ENCODE assay signal across 8 mouse cellular contexts in the genomic region with DNA sequence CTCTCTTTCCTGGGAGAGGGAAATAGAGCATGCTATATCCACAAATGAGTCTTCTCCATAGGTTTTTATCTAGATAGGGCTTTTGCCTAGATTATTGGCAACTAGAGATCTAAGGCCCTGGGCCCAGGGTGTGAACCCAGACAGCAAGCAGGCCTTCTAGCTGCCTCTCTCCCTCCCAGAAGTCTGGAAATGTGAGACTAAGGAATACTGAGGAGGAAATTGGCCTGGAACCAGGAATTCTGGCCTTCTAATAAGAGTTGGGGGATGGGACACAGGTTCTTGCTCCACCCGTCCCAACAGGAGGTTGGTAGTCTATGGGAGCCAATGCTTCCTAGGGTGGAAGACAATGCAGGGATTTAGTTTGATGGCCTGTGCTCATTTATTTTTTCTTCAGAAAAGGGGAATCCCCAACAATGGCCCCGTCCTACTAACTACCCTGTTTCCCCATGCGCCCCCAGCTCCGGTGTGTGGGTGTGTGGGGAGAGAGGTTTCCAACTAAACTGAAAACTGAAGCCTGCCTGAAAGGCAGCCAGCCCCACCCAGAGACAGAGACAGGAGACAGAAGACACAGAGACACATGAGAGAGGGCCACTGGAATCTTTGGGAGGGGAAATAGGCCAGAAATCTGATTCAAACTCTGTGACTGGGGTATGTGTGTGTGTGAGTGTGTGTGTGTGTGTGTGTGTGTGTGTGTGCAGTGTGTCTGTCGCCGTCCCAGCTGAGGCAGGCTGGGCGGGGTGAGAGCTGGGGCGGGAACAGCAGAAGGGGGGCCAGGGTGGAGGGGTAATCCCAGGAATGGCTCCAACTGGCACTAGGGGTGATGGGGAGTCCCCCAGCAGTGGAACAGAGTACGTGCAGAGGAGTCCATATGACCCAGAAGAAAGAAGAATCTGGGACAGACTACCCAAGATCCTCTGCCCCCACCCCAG. TPM values are rescaled to one million over a fixed set of nuclear protein-coding genes. Genes with fewer than 3 reads are reported as not detected.
DNase-seq lines count a peak whose midpoint lies in the region; ATAC-seq and TF ChIP-seq lines count a peak whose summit lies in the region.

No protein-coding gene starts in this region.

- peak overlapping the region; percentile 3 for H3K27ac ChIP-seq in liver, embryonic 11.5 days (ENCODE audit: low read depth, low read length)
- H3K27ac ChIP-seq in liver, postnatal 0 days (ENCODE audit: low read depth), result no peak overlapping the region
- H3K27ac ChIP-seq in embryonic facial prominence, embryonic 14.5 days (replicated peaks; ENCODE audit: low read depth, low read length), result peak overlapping the region; percentile 97
- peak overlapping the region; percentile 93 for H3K27ac ChIP-seq in hindbrain, embryonic 16.5 days (ENCODE audit: low read depth, low read length)
- peak overlapping the region; percentile 93 for H3K27ac ChIP-seq in neural tube, embryonic 14.5 days (ENCODE audit: low read depth, low read length)

- WGBS in liver, embryonic 11.5 days, result 51% methylated on average over 9 of the region's 9 CpGs
- WGBS in liver, postnatal 0 days (ENCODE audit: insufficient replicate concordance), result 46% methylated on average over 9 of the region's 9 CpGs
- 16% methylated on average over 6 of the region's 9 CpGs for WGBS in embryonic facial prominence, embryonic 14.5 days
- WGBS in hindbrain, embryonic 16.5 days, result 9% methylated on average over 8 of the region's 9 CpGs
- WGBS in neural tube, embryonic 14.5 days, result 21% methylated on average over 8 of the region's 9 CpGs

- no peaks in the 10 kb centered on the region for H3K9me3 ChIP-seq in liver, embryonic 11.5 days (ENCODE audit: control insufficient read depth, low read length)
- H3K9me3 ChIP-seq in liver, postnatal 0 days (ENCODE audit: low read length), result no peaks in the 10 kb centered on the region
- no peaks in the 10 kb centered on the region for H3K9me3 ChIP-seq in embryonic facial prominence, embryonic 14.5 days (ENCODE audit: control insufficient read depth, low read length)
- H3K9me3 ChIP-seq in hindbrain, embryonic 16.5 days (ENCODE audit: control insufficient read depth, low read length), result no peaks in the 10 kb centered on the region
- no peaks in the 10 kb centered on the region for H3K9me3 ChIP-seq in neural tube, embryonic 14.5 days (ENCODE audit: control insufficient read depth, low read length)

- no peak overlapping the region for H3K9ac ChIP-seq in liver, embryonic 11.5 days (ENCODE audit: low read depth, low read length)
- no peak overlapping the region for H3K9ac ChIP-seq in liver, postnatal 0 days (replicated peaks)
- H3K9ac ChIP-seq in embryonic facial prominence, embryonic 14.5 days (ENCODE audit: low read depth, low read length), result peak overlapping the region; percentile 51
- H3K9ac ChIP-seq in hindbrain, embryonic 16.5 days (ENCODE audit: low read depth, low read length), result peak overlapping the region; percentile 57
- 0 out of 2 replicates have a peak overlapping the region, but pooled peaks have one; percentile 22 for H3K9ac ChIP-seq in neural tube, embryonic 14.5 days (replicated peaks; ENCODE audit: low read depth, low read length)

- H3K36me3 ChIP-seq in liver, embryonic 11.5 days (ENCODE audit: control insufficient read depth, insufficient read depth, low read length), result no peaks in the 10 kb centered on the region
- no peaks in the 10 kb centered on the region for H3K36me3 ChIP-seq in liver, postnatal 0 days (replicated peaks; ENCODE audit: insufficient read depth, low read length)
- H3K36me3 ChIP-seq in embryonic facial prominence, embryonic 14.5 days (ENCODE audit: control insufficient read depth, insufficient read depth, low read length), result 0 out of 2 replicates have a peak, but pooled peaks cover 10% of the 10 kb centered on the region
- H3K36me3 ChIP-seq in hindbrain, embryonic 16.5 days (ENCODE audit: control insufficient read depth, insufficient read depth, low read length), result no peaks in the 10 kb centered on the region
- H3K36me3 ChIP-seq in neural tube, embryonic 14.5 days (ENCODE audit: control insufficient read depth, insufficient read depth, low read length), result no peaks in the 10 kb centered on the region

- no peak for ATAC-seq in liver, embryonic 11.5 days (replicated peaks; ENCODE audit: low FRiP score)
- ATAC-seq in liver, postnatal 0 days, result no peak
- ATAC-seq in embryonic facial prominence, embryonic 14.5 days (ENCODE audit: low read depth), result peak; percentile 14; the same call in 1 of the 2 replicates
- no peak for ATAC-seq in hindbrain, embryonic 16.5 days
- no peak for ATAC-seq in neural tube, embryonic 14.5 days (ENCODE audit: low read depth)

- TF ChIP-seq EP300 in liver, postnatal 0 days (IDR thresholded peaks at IDR 0.05; ENCODE audit: low read depth), result no peak

- DNase-seq in liver, embryonic 11.5 days (ENCODE audit: low spot score), result no peak
- DNase-seq in liver, postnatal 0 days, result no peak
- peak; percentile 83 for DNase-seq in embryonic facial prominence, embryonic 14.5 days (ENCODE audit: low spot score)
- no peak for DNase-seq in liver
- no peak for DNase-seq in layer of hippocampus, adult 9-11 months
- DNase-seq in cerebellum, adult 11-12 months, result no peak

- peaks cover 50% of the 10 kb centered on the region for H3K27me3 ChIP-seq in liver, embryonic 11.5 days (replicated peaks; ENCODE audit: control insufficient read depth, insufficient read depth, low read length)
- H3K27me3 ChIP-seq in liver, postnatal 0 days (ENCODE audit: insufficient read depth, low read length), result peaks cover 50% of the 10 kb centered on the region
- no peaks in the 10 kb centered on the region for H3K27me3 ChIP-seq in embryonic facial prominence, embryonic 14.5 days (replicated peaks; ENCODE audit: control insufficient read depth, insufficient read depth, low read length)
- H3K27me3 ChIP-seq in hindbrain, embryonic 16.5 days (replicated peaks; ENCODE audit: control insufficient read depth, insufficient read depth, low read length), result no peaks in the 10 kb centered on the region
- peaks cover 2% of the 10 kb centered on the region for H3K27me3 ChIP-seq in neural tube, embryonic 14.5 days (ENCODE audit: control insufficient read depth, insufficient read depth, low read length)

- no peak overlapping the region for H3K4me3 ChIP-seq in liver, embryonic 11.5 days (ENCODE audit: low read depth, low read length)
- no peak overlapping the region for H3K4me3 ChIP-seq in liver, postnatal 0 days (ENCODE audit: low read depth, low read length)
- peak overlapping the region; percentile 18 for H3K4me3 ChIP-seq in embryonic facial prominence, embryonic 14.5 days (ENCODE audit: low read depth, low read length)
- H3K4me3 ChIP-seq in hindbrain, embryonic 16.5 days (ENCODE audit: low read length), result no peak overlapping the region
- H3K4me3 ChIP-seq in neural tube, embryonic 14.5 days (ENCODE audit: low read depth, low read length), result no peak overlapping the region; the same call in 1 of the 2 replicates

- peaks cover 11% of the 10 kb centered on the region for H3K4me1 ChIP-seq in liver, embryonic 11.5 days (replicated peaks; ENCODE audit: control insufficient read depth, insufficient read depth, low read length)
- peaks cover 7% of the 10 kb centered on the region for H3K4me1 ChIP-seq in liver, postnatal 0 days (ENCODE audit: insufficient read depth)
- H3K4me1 ChIP-seq in embryonic facial prominence, embryonic 14.5 days (ENCODE audit: control insufficient read depth, insufficient read depth, low read length), result peaks cover 47% of the 10 kb centered on the region
- peaks cover 57% of the 10 kb centered on the region for H3K4me1 ChIP-seq in hindbrain, embryonic 16.5 days (ENCODE audit: control insufficient read depth, insufficient read depth, low read depth, low read length)
- peaks cover 36% of the 10 kb centered on the region for H3K4me1 ChIP-seq in neural tube, embryonic 14.5 days (ENCODE audit: control insufficient read depth, insufficient read depth, low read length)

- TF ChIP-seq CTCF in liver, postnatal 0 days (IDR thresholded peaks at IDR 0.05; ENCODE audit: low read depth), result no peak

- no peak overlapping the region for H3K4me2 ChIP-seq in liver, embryonic 11.5 days
- no peak overlapping the region for H3K4me2 ChIP-seq in liver, postnatal 0 days (ENCODE audit: low read depth, low read length)
- H3K4me2 ChIP-seq in embryonic facial prominence, embryonic 14.5 days (ENCODE audit: low read depth, low read length), result peak overlapping the region; percentile 61
- H3K4me2 ChIP-seq in hindbrain, embryonic 16.5 days (ENCODE audit: low read length), result peak overlapping the region; percentile 68
- peak overlapping the region; percentile 41; the same call in 1 of the 2 replicates for H3K4me2 ChIP-seq in neural tube, embryonic 14.5 days (ENCODE audit: low read depth, low read length)

RNA-seq across cellular contexts. Expression of gene Cacna1g, which starts 4.6 kb away (rescaled TPM):
- polyA plus RNA-seq in liver, embryonic 11.5 days (2014; fragmentation: Nextera tagmentation; extraction: Ambion mirVana), result 2.7 and 4.7 TPM in 2 replicates
- polyA plus RNA-seq in liver, postnatal 0 days (2015; fragmentation: Nextera tagmentation; extraction: Ambion mirVana), result 0.14 and 0.29 TPM in 2 replicates
- 30.0 and 30.5 TPM in 2 replicates for polyA plus RNA-seq in embryonic facial prominence, embryonic 14.5 days (2014; fragmentation: Nextera tagmentation; extraction: Ambion mirVana)
- 15.1 and 20.5 TPM in 2 replicates for polyA plus RNA-seq in hindbrain, embryonic 16.5 days (2015; fragmentation: Nextera tagmentation; extraction: Ambion mirVana)
- polyA plus RNA-seq in neural tube, embryonic 14.5 days (2014; fragmentation: Nextera tagmentation; extraction: Ambion mirVana), result 14.3 and 22.5 TPM in 2 replicates

RNA-seq across cellular contexts. Expression of gene Spata20, which starts 16.6 kb away (rescaled TPM):
- polyA plus RNA-seq in liver, embryonic 11.5 days (2014; fragmentation: Nextera tagmentation; extraction: Ambion mirVana), result not detected in 2 replicates
- not detected in 2 replicates for polyA plus RNA-seq in liver, postnatal 0 days (2015; fragmentation: Nextera tagmentation; extraction: Ambion mirVana)
- polyA plus RNA-seq in embryonic facial prominence, embryonic 14.5 days (2014; fragmentation: Nextera tagmentation; extraction: Ambion mirVana), result 0.31 and 0.51 TPM in 2 replicates
- polyA plus RNA-seq in hindbrain, embryonic 16.5 days (2015; fragmentation: Nextera tagmentation; extraction: Ambion mirVana), result 0.64 and 0.81 TPM in 2 replicates
- 0.09 and 0.26 TPM in 2 replicates for polyA plus RNA-seq in neural tube, embryonic 14.5 days (2014; fragmentation: Nextera tagmentation; extraction: Ambion mirVana)

RNA-seq across cellular contexts. Expression of gene Epn3, which starts 30.4 kb away (rescaled TPM):
- polyA plus RNA-seq in liver, embryonic 11.5 days (2014; fragmentation: Nextera tagmentation; extraction: Ambion mirVana), result 0.84 and 0.91 TPM in 2 replicates
- 0.21 and 0.22 TPM in 2 replicates for polyA plus RNA-seq in liver, postnatal 0 days (2015; fragmentation: Nextera tagmentation; extraction: Ambion mirVana)
- 4.3 and 6.6 TPM in 2 replicates for polyA plus RNA-seq in embryonic facial prominence, embryonic 14.5 days (2014; fragmentation: Nextera tagmentation; extraction: Ambion mirVana)
- polyA plus RNA-seq in hindbrain, embryonic 16.5 days (2015; fragmentation: Nextera tagmentation; extraction: Ambion mirVana), result 2.8 and 3.0 TPM in 2 replicates
- polyA plus RNA-seq in neural tube, embryonic 14.5 days (2014; fragmentation: Nextera tagmentation; extraction: Ambion mirVana), result 0.68 and 0.82 TPM in 2 replicates

RNA-seq across cellular contexts. Expression of gene Mycbpap, which starts 52.1 kb away (rescaled TPM):
- polyA plus RNA-seq in liver, embryonic 11.5 days (2014; fragmentation: Nextera tagmentation; extraction: Ambion mirVana), result 0.84 and 1.1 TPM in 2 replicates
- polyA plus RNA-seq in liver, postnatal 0 days (2015; fragmentation: Nextera tagmentation; extraction: Ambion mirVana), result 0.13 TPM in 1 of 2 replicates, not detected in the other
- polyA plus RNA-seq in embryonic facial prominence, embryonic 14.5 days (2014; fragmentation: Nextera tagmentation; extraction: Ambion mirVana), result 1.4 and 4.1 TPM in 2 replicates
- polyA plus RNA-seq in hindbrain, embryonic 16.5 days (2015; fragmentation: Nextera tagmentation; extraction: Ambion mirVana), result 3.7 and 5.5 TPM in 2 replicates
- polyA plus RNA-seq in neural tube, embryonic 14.5 days (2014; fragmentation: Nextera tagmentation; extraction: Ambion mirVana), result 1.7 and 2.0 TPM in 2 replicates

Comparison
In these comparisons a context has a peak if more than half of its experiments do, and no peak if none do; other contexts are left out.
1. H3K4me2 ChIP-seq: peak in embryonic facial prominence, embryonic 14.5 days (single experiment), hindbrain, embryonic 16.5 days (single experiment) and neural tube, embryonic 14.5 days (single experiment); none in liver, embryonic 11.5 days (single experiment) and liver, postnatal 0 days (single experiment).
2. H3K9ac ChIP-seq: peak in embryonic facial prominence, embryonic 14.5 days (single experiment), hindbrain, embryonic 16.5 days (single experiment) and neural tube, embryonic 14.5 days (single experiment); none in liver, embryonic 11.5 days (single experiment) and liver, postnatal 0 days (single experiment).